Mouse (Mus musculus) liver, embryonic 14.5 days (tissue): ENCODE measurements around the gene Akr1b10. TPM values are rescaled to one million over a fixed set of nuclear protein-coding genes. Genes with fewer than 3 reads are reported as not detected.
"Not testable (repeated sequence)": the region's sequence is repeated elsewhere in the genome, so short reads cannot be mapped to it uniquely, and the experiment has no call there.

Experiments
- ATAC-seq: fragments of 200-750 bp; cut with Nextera tagmentation; 2 replicates; pipeline ENCODE4 v1.8.0; 2017; ENCODE audit warnings: moderate number of reproducible peaks, mild to moderate bottlenecking, moderate library complexity; ENCODE audit not compliant: insufficient read depth
- DNase-seq, 3 experiments: peaks; one replicate each; pipeline ENCODE4 v3.0.0-alpha.2; 2012 to 2013; ENCODE audit warnings: low read depth in 3 of 3, low spot score in 3 of 3
- H3K27ac ChIP-seq: fragments of 300-500 bp; sonication (generic); 2 replicates; pipeline ENCODE4 v1.5.1; 2014; ENCODE audit warnings: moderate library complexity, mild to moderate bottlenecking, control low read depth, inconsistent platforms
- H3K27me3 ChIP-seq: fragments of 300-500 bp; sonication (generic); 2 replicates; pipeline ENCODE4 v1.6.1; 2014; ENCODE audit warnings: mild to moderate bottlenecking, low read length, moderate library complexity; ENCODE audit not compliant: control insufficient read depth, insufficient read depth
- H3K36me3 ChIP-seq: fragments of 300-500 bp; sonication (generic); replicated peaks from 2 replicates; pipeline ENCODE4 v1.6.1; 2014; ENCODE audit warnings: low read depth; ENCODE audit not compliant: control insufficient read depth, insufficient read depth
- H3K4me1 ChIP-seq, 2 experiments: fragments of 200-500 bp in 1 of 2; fragments of 300-500 bp in 1 of 2; sonication (generic) in 1 of 2; replicated peaks; 2 replicates each; pipeline ENCODE4 v1.6.1; 2012 to 2014; ENCODE audit warnings: antibody characterized with exemption in 1 of 2, inconsistent platforms in 1 of 2, low read length in 1 of 2; ENCODE audit not compliant: control insufficient read depth in 2 of 2, insufficient read depth in 2 of 2
- H3K4me2 ChIP-seq: fragments of 300-500 bp; sonication (generic); 2 replicates; pipeline ENCODE4 v1.6.1; 2014; ENCODE audit warnings: low read depth, mild to moderate bottlenecking, control low read depth, moderate library complexity
- H3K4me3 ChIP-seq, 2 experiments: fragments of 200-500 bp in 1 of 2; fragments of 300-500 bp in 1 of 2; sonication (generic) in 1 of 2; 2 replicates each; pipeline ENCODE4 v1.5.1; 2012 to 2014; ENCODE audit warnings: low read depth in 2 of 2, low read length in 2 of 2, mild to moderate bottlenecking in 2 of 2, control low read depth in 1 of 2, inconsistent platforms in 1 of 2, moderate library complexity in 1 of 2; ENCODE audit not compliant: insufficient read depth in 1 of 2
- H3K9ac ChIP-seq: fragments of 300-500 bp; sonication (generic); replicated peaks from 2 replicates; pipeline ENCODE4 v1.6.1; 2014; ENCODE audit warnings: mild to moderate bottlenecking, control low read depth, moderate library complexity
- H3K9me3 ChIP-seq: fragments of 300-500 bp; sonication (generic); 2 replicates; pipeline ENCODE4 v1.6.1; 2016; ENCODE audit warnings: low read length, mixed read lengths; ENCODE audit not compliant: control insufficient read depth
- CTCF ChIP-seq: IDR thresholded peaks from 2 replicates; pipeline ENCODE4 v1.5.1; 2016; ENCODE audit warnings: antibody characterized with exemption, low read depth, control low read depth
- EP300 ChIP-seq: IDR thresholded peaks from 2 replicates; pipeline ENCODE4 v1.6.1; 2016; ENCODE audit warnings: antibody characterized with exemption, low read depth
- WGBS: fragments of 180-500 bp; shearing (Covaris S2); extraction: QIAGEN DNeasy Blood & Tissue Kit; methylation state at CpG from one replicate; pipeline ENCODE4 v1.1.7; 2014; ENCODE audit not compliant: insufficient replicate concordance; 5-methylcytosine and 5-hydroxymethylcytosine counted together
- polyA plus RNA-seq, 2 experiments: library from polyadenylated mRNA; depleted of rRNA in 1 of 2; stranded (reverse) in 1 of 2; unstranded in 1 of 2; fragments of >200 nt; fragmentation: Nextera tagmentation in 1 of 2; extraction: Ambion mirVana in 1 of 2; gene quantifications; 2 replicates each; pipeline versions ENCODE4 v1.2.1 to v1.2.3; 2012 to 2014

Gene Akr1b10
- polyA plus RNA-seq, 2 experiments: 5.0 to 5.1 TPM

GRCm38 (mm10) chr6:34412688-34413087 is 28.7 kb downstream of the Akr1b10 start:
- no peak for ATAC-seq
- no peaks in the 10 kb centered on the region for H3K9me3 ChIP-seq
- DNase-seq: no peak
- no peak overlapping the region for H3K9ac ChIP-seq
- no peak overlapping the region for H3K27ac ChIP-seq
- no peak for TF ChIP-seq CTCF
- no peak overlapping the region for H3K4me3 ChIP-seq
- 32% methylated on average over 1 of the region's 1 CpGs for WGBS
- H3K27me3 ChIP-seq: no peaks in the 10 kb centered on the region
- H3K4me2 ChIP-seq: no peak overlapping the region
- H3K36me3 ChIP-seq: no peaks in the 10 kb centered on the region
- no peaks in the 10 kb centered on the region for H3K4me1 ChIP-seq

- not testable (repeated sequence) for H3K4me2 ChIP-seq, ATAC-seq
- WGBS: 27% methylated on average over 1 of the region's 1 CpGs
These were observed 29.4 kb downstream of the Akr1b10 start for GRCm38 (mm10) chr6:34413386-34413785.

DNA sequence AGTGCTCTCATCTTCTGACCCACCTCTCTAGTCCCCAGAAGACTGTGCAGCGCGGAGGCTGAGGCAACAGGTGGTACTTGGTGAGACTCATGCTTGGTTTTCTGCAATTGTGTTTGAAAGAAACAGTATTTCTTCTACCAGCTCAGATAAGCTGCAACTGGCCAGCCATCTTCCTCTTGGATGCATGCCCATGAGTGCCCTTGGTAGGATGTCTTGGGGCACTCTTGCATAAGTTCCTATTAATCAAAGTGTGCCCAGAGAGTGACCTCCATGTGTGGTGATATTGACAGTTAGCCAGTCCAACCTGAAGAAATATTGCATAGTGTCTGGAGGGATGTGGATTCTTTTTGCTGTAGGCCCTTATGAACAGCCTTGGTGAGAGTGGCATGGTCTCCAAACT is 32.5 kb downstream of the Akr1b10 start:
- TF ChIP-seq EP300 (no peak), CTCF (no peak)
- DNase-seq (no peak), ATAC-seq (no peak)
- no peak overlapping the region for H3K9ac ChIP-seq
- 75% methylated on average over 2 of the region's 2 CpGs for WGBS
- H3K27ac ChIP-seq: no peak overlapping the region
- no peak overlapping the region for H3K4me2 ChIP-seq
- H3K27me3 ChIP-seq: no peaks in the 10 kb centered on the region
- H3K9me3 ChIP-seq: no peaks in the 10 kb centered on the region
- no peaks in the 10 kb centered on the region for H3K4me1 ChIP-seq
- H3K36me3 ChIP-seq: no peaks in the 10 kb centered on the region
- no peak overlapping the region for H3K4me3 ChIP-seq

More at GRCm38 (mm10) chr6:34413386-34413785, 29.4 kb downstream of the Akr1b10 start:
- not testable (repeated sequence) for H3K36me3 ChIP-seq, H3K27ac ChIP-seq, H3K4me3 ChIP-seq, H3K4me1 ChIP-seq, DNase-seq, H3K9me3 ChIP-seq, H3K27me3 ChIP-seq, H3K9ac ChIP-seq

- Histone ChIP-seq H3K36me3 (no peaks in the 10 kb centered on the region), H3K27me3 (no peaks in the 10 kb centered on the region), H3K4me3 (no peak overlapping the region), H3K4me1 (no peaks in the 10 kb centered on the region), H3K9me3 (no peaks in the 10 kb centered on the region), H3K27ac (no peak overlapping the region), H3K9ac (no peak overlapping the region), H3K4me2 (no peak overlapping the region)
- ATAC-seq (no peak), DNase-seq (no peak)
- no peak for TF ChIP-seq CTCF
- no peak for TF ChIP-seq EP300
These were observed 35.1 kb downstream of the Akr1b10 start for GRCm38 (mm10) chr6:34419071-34419470.

GRCm38 (mm10) chr6:34439006-34439405 is 55.0 kb downstream of the Akr1b10 start:
- Histone ChIP-seq H3K4me1 (no peaks in the 10 kb centered on the region), H3K27ac (no peak overlapping the region), H3K4me2 (no peak overlapping the region), H3K4me3 (no peak overlapping the region), H3K36me3 (no peaks in the 10 kb centered on the region), H3K9me3 (no peaks in the 10 kb centered on the region), H3K9ac (no peak overlapping the region), H3K27me3 (no peaks in the 10 kb centered on the region)
- no peak for TF ChIP-seq CTCF
- TF ChIP-seq EP300: no peak
- no peak for ATAC-seq
- no peak for DNase-seq
- 46% methylated on average over 2 of the region's 2 CpGs for WGBS
